ENCODE assay signal across 32 mouse cellular contexts in the genomic region with DNA sequence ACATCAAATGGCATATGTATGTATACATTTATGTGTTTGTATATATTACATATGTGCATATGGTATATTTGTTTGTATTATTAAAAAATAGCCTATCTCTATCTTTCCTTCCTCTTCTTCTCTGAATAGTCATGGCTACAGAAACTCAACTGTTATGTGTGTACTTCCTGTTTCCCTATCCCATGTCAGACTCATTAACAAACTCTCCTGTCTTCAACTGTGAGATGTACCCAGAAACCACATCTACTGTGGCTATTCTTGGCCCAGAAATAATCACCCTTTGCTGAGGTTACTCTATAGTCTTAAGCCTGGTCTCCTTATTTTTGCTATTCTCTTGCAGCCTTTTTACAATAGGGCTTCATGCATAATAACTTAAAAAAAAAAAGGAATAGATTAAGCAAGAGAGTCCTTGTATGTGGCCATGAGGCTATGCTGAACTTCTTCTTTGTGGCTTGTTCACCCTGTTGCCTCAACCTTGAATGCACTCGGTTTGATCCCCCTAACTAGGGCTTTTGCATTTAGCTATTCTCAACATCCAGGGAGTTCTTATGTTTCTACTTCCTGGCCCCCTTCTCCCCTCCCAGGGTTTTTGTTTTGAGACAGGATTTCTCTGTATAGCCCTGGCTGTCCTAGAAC. TPM values are rescaled to one million over a fixed set of nuclear protein-coding genes. Genes with fewer than 3 reads are reported as not detected.
DNase-seq lines count a peak whose midpoint lies in the region; ATAC-seq and TF ChIP-seq lines count a peak whose summit lies in the region.
"Had no signal": no experiment of that assay in that cellular context is flagged by ENCODE, and none has a peak within 500 bp of the region (broad histone marks: within the 10 kb centered on the region; RNA-seq: fewer than 3 reads in every experiment).

No protein-coding gene starts in this region.

- TF ChIP-seq EP300 in CH12.LX (IDR thresholded peaks at IDR 0.05; ENCODE audit: low read length): peak; percentile 65

- in situ Hi-C loops in CH12.LX (cut with MboI; ENCODE audit: low pct_ligation_motif_present, low pct_unique_long_range_greater_than_20kb, low sequenced_read_pairs): no loop called here

- TF ChIP-seq POLR2A in CH12.LX (IDR thresholded peaks at IDR 0.05; ENCODE audit: low read depth, low read length): no peak
- TF ChIP-seq POLR2A in bone marrow macrophage, adult 2 months (IDR thresholded peaks at IDR 0.05; ENCODE audit: borderline replicate concordance, low read depth, low read length): no peak

- H3K79me2 ChIP-seq in CH12.LX (replicated peaks; ENCODE audit: control insufficient read depth, extremely low read depth, insufficient read depth, poor library complexity, severe bottlenecking): no peaks in the 10 kb centered on the region
- H3K79me2 ChIP-seq in macrophage (ENCODE audit: inconsistent target): no peaks in the 10 kb centered on the region

- no peak for TF ChIP-seq CTCF in CH12.LX (conservative IDR thresholded peaks at IDR 0.05 in 1 of 2, IDR thresholded peaks at IDR 0.05 in 1 of 2; ENCODE audit: low read depth in 2 of 2, low read length in 2 of 2)
- TF ChIP-seq CTCF in bone marrow macrophage, adult 2 months (IDR thresholded peaks at IDR 0.05; ENCODE audit: low read depth, low read length): no peak

- 0% methylated on average over 1 of the region's 1 CpGs for WGBS in macrophage (ENCODE audit: missing documents)
- 76% methylated on average over 1 of the region's 1 CpGs for WGBS in heart, embryonic 12.5 days
- WGBS in forebrain, embryonic 10.5 days: 82% methylated on average over 1 of the region's 1 CpGs

- no peaks in the 10 kb centered on the region for H3K27me3 ChIP-seq in CH12.LX (replicated peaks)
- H3K27me3 ChIP-seq in splenic B cell, adult 2 months (ENCODE audit: control insufficient read depth, insufficient read depth, low read length, poor library complexity, severe bottlenecking): no peaks in the 10 kb centered on the region
- no peaks in the 10 kb centered on the region for H3K27me3 ChIP-seq in heart, embryonic 12.5 days (replicated peaks)
- H3K27me3 ChIP-seq in forebrain, embryonic 10.5 days (ENCODE audit: poor library complexity, severe bottlenecking): no peaks in the 10 kb centered on the region
- H3K27me3 ChIP-seq: embryonic facial prominence, embryonic 15.5 days; forebrain, embryonic 15.5 days; heart, embryonic 13.5 days; hindbrain, embryonic 13.5 days; neural tube, embryonic 15.5 days had no signal

- no peak overlapping the region for H3K27ac ChIP-seq in CH12.LX (ENCODE audit: insufficient read depth, low read depth)
- peak overlapping the region; percentile 80 for H3K27ac ChIP-seq in bone marrow macrophage, adult 2 months (ENCODE audit: insufficient read depth, low read depth, low read length)
- peak overlapping the region; percentile 46 for H3K27ac ChIP-seq in macrophage
- H3K27ac ChIP-seq in heart, embryonic 12.5 days (ENCODE audit: poor library complexity, severe bottlenecking): no peak overlapping the region
- H3K27ac ChIP-seq in forebrain, embryonic 10.5 days: no peak overlapping the region
- H3K27ac ChIP-seq: embryonic facial prominence, embryonic 15.5 days; forebrain, embryonic 15.5 days; heart, embryonic 13.5 days; hindbrain, embryonic 13.5 days; limb, embryonic 10.5 days; midbrain, embryonic 10.5 days; neural tube, embryonic 15.5 days had no signal

- no peaks in the 10 kb centered on the region for H3K9me3 ChIP-seq in CH12.LX (replicated peaks; ENCODE audit: low read length)
- no peaks in the 10 kb centered on the region for H3K9me3 ChIP-seq in heart, embryonic 12.5 days (replicated peaks)
- no peaks in the 10 kb centered on the region for H3K9me3 ChIP-seq in forebrain, embryonic 10.5 days
- H3K9me3 ChIP-seq: embryonic facial prominence, embryonic 15.5 days; forebrain, embryonic 15.5 days; heart, embryonic 13.5 days; hindbrain, embryonic 13.5 days; limb, embryonic 10.5 days; midbrain, embryonic 10.5 days; neural tube, embryonic 15.5 days had no signal

- H3K4me2 ChIP-seq in CH12.LX (ENCODE audit: insufficient read depth, low read depth, poor library complexity, severe bottlenecking): no peak overlapping the region
- H3K4me2 ChIP-seq in heart, embryonic 12.5 days: no peak overlapping the region
- H3K4me2 ChIP-seq: embryonic facial prominence, embryonic 15.5 days; forebrain, embryonic 15.5 days; heart, embryonic 13.5 days; hindbrain, embryonic 13.5 days; liver, embryonic 11.5 days; neural tube, embryonic 15.5 days had no signal

- H3K36me3 ChIP-seq in CH12.LX (replicated peaks in 1 of 2; ENCODE audit: control insufficient read depth in 1 of 2, insufficient read depth in 1 of 2, low read length in 1 of 2) (no peaks in the 10 kb centered on the region), macrophage (ENCODE audit: inconsistent target) (no peaks in the 10 kb centered on the region)
- H3K36me3 ChIP-seq in splenic B cell, adult 2 months (ENCODE audit: control insufficient read depth, insufficient read depth, low read length, poor library complexity, severe bottlenecking): no peaks in the 10 kb centered on the region
- H3K36me3 ChIP-seq in heart, embryonic 12.5 days: no peaks in the 10 kb centered on the region
- no peaks in the 10 kb centered on the region for H3K36me3 ChIP-seq in forebrain, embryonic 10.5 days (replicated peaks)
- H3K36me3 ChIP-seq: embryonic facial prominence, embryonic 15.5 days; forebrain, embryonic 15.5 days; heart, embryonic 13.5 days; hindbrain, embryonic 13.5 days; limb, embryonic 10.5 days; midbrain, embryonic 10.5 days; neural tube, embryonic 15.5 days had no signal

- no peak for ATAC-seq in heart, embryonic 12.5 days (ENCODE audit: insufficient number of reproducible peaks, low FRiP score)
- ATAC-seq: CD4-positive, CD25-positive, alpha-beta regulatory T cell, adult 4 months; forebrain, embryonic 15.5 days; midbrain, embryonic 16.5 days; Patski had no signal

- intact Hi-C loops in gastrocnemius, postnatal 36 days (cut with DNase I): no loop called here

- H3K4me1 ChIP-seq in CH12.LX (ENCODE audit: control insufficient read depth in 1 of 2, insufficient read depth in 2 of 2): peaks cover 8 to 32% of the 10 kb centered on the region in 2 experiments; a peak in 3 of 4 replicates
- peaks cover 30% of the 10 kb centered on the region for H3K4me1 ChIP-seq in bone marrow macrophage, adult 2 months (ENCODE audit: control insufficient read depth, insufficient read depth, low read length)
- no peaks in the 10 kb centered on the region for H3K4me1 ChIP-seq in heart, embryonic 12.5 days (replicated peaks)
- no peaks in the 10 kb centered on the region for H3K4me1 ChIP-seq in forebrain, embryonic 10.5 days
- H3K4me1 ChIP-seq: embryonic facial prominence, embryonic 15.5 days; forebrain, embryonic 15.5 days; heart, embryonic 13.5 days; hindbrain, embryonic 13.5 days; limb, embryonic 10.5 days; midbrain, embryonic 10.5 days; neural tube, embryonic 15.5 days had no signal

- H3K9ac ChIP-seq in CH12.LX (ENCODE audit: insufficient read depth, low read depth): no peak overlapping the region
- no peak overlapping the region for H3K9ac ChIP-seq in heart, embryonic 12.5 days
- H3K9ac ChIP-seq: embryonic facial prominence, embryonic 15.5 days; forebrain, embryonic 15.5 days; heart, embryonic 13.5 days; hindbrain, embryonic 13.5 days; neural tube, embryonic 15.5 days had no signal

- DNase-seq in CH12.LX (ENCODE audit: extremely low read depth): peak; percentile 53
- DNase-seq in splenic B cell, adult 2 months (ENCODE audit: low read depth, low spot score): peak; percentile 3
- DNase-seq in gastrocnemius, postnatal 36 days: no peak
- no peak for DNase-seq in forebrain, embryonic 10.5 days (ENCODE audit: extremely low spot score, low spot score)
- DNase-seq: adrenal gland, adult 2 months; cerebellum, adult 9-10 months; heart, adult 18-20 months; heart, postnatal 14 days; kidney, adult 8-10 months; kidney, postnatal 14 days; lung, adult 2 months had no signal

- no peak for TF ChIP-seq RAD21 in CH12.LX (IDR thresholded peaks at IDR 0.05; ENCODE audit: low read depth, low read length)

- dilution Hi-C loops in CH12.LX (cut with MboI; ENCODE audit: extremely low pct_ligation_motif_present, extremely low pct_unique_long_range_greater_than_20kb, low sequenced_read_pairs): no loop called here

- H3K4me3 ChIP-seq in CH12.LX (replicated peaks in 1 of 3; ENCODE audit: low read depth in 2 of 3, low read length in 2 of 3, poor library complexity in 1 of 3): no peak overlapping the region
- H3K4me3 ChIP-seq in bone marrow macrophage, adult 2 months (ENCODE audit: insufficient read depth, low read length): no peak overlapping the region
- H3K4me3 ChIP-seq in macrophage (ENCODE audit: inconsistent target): no peak overlapping the region
- no peak overlapping the region for H3K4me3 ChIP-seq in heart, embryonic 12.5 days
- no peak overlapping the region for H3K4me3 ChIP-seq in forebrain, embryonic 10.5 days
- H3K4me3 ChIP-seq: embryonic facial prominence, embryonic 15.5 days; forebrain, embryonic 15.5 days; heart, embryonic 13.5 days; hindbrain, embryonic 13.5 days; limb, embryonic 10.5 days; midbrain, embryonic 10.5 days; neural tube, embryonic 15.5 days had no signal

TF ChIP-seq in CH12.LX, 34 proteins besides CTCF, POLR2A, EP300 and RAD21 (continues in another document):
- TF ChIP-seq TCF12 (IDR thresholded peaks at IDR 0.05; ENCODE audit: low read depth, low read length) (no peak), SMC3 (IDR thresholded peaks at IDR 0.05; ENCODE audit: low read depth, low read length) (no peak), ELF1 (IDR thresholded peaks at IDR 0.05; ENCODE audit: low read depth, low read length) (peak; percentile 55), BHLHE40 (IDR thresholded peaks at IDR 0.05; ENCODE audit: low read depth, low read length) (no peak), NRF1 (IDR thresholded peaks at IDR 0.05; ENCODE audit: low read depth, low read length) (no peak), HCFC1 (IDR thresholded peaks at IDR 0.05; ENCODE audit: low read depth, low read length) (no peak), MAFK (IDR thresholded peaks at IDR 0.05; ENCODE audit: insufficient replicate concordance, low read length) (no peak), ETS1 (conservative IDR thresholded peaks at IDR 0.05; ENCODE audit: low read depth, low read length) (0 out of 2 replicates have a peak, but pooled peaks have one; percentile 18), ZKSCAN1 (IDR thresholded peaks at IDR 0.05; ENCODE audit: borderline replicate concordance, low read depth, low read length) (no peak)

RNA-seq across cellular contexts. Expression of a gene that starts 9.2 kb away (rescaled TPM):
- total RNA-seq in CH12.LX (2012; rRNA removed) (not detected in 2 replicates), CH12.LX (2014; rRNA removed) (not detected in 2 replicates)
- polyA plus RNA-seq in CH12.LX (2012; ENCODE audit: insufficient read length, low read depth) (not detected in 2 replicates), macrophage (2018) (not detected in 3 replicates)
- polyA plus RNA-seq in bone marrow macrophage, adult 2 months (2012; ENCODE audit: insufficient read depth, insufficient read length, missing spikeins): not detected in 2 replicates
- total RNA-seq in macrophage (2018; cell fraction: chromatin; rRNA removed): not detected
- not detected for total RNA-seq in macrophage (2018; cell fraction: cytosol; rRNA removed)
- total RNA-seq in macrophage (2018; cell fraction: nucleus; rRNA removed): not detected
- total RNA-seq in gastrocnemius, postnatal 36 days (2021): not detected
- polyA plus RNA-seq in heart, embryonic 12.5 days (2016; fragmentation: Nextera tagmentation; extraction: Ambion mirVana): not detected in 2 replicates
- polyA plus RNA-seq in forebrain, embryonic 10.5 days (2016; fragmentation: Nextera tagmentation; extraction: Ambion mirVana): not detected in 2 replicates
- total RNA-seq: adrenal gland, adult 2 months; adrenal gland, postnatal 4 days; ES-E14; gastrocnemius, adult 8-10 months; heart, adult 18-20 months; heart, postnatal 14 days; layer of hippocampus, adult 18-20 months; layer of hippocampus, postnatal 14 days had no signal
- polyA plus RNA-seq: adrenal gland, adult 2 months; CD4-positive, CD25-positive, alpha-beta regulatory T cell, adult 4 months; embryonic facial prominence, embryonic 15.5 days; forebrain, embryonic 15.5 days; heart, embryonic 13.5 days; hindbrain, embryonic 13.5 days; limb, embryonic 10.5 days; liver, embryonic 11.5 days; lung, adult 2 months; midbrain, embryonic 10.5 days; midbrain, embryonic 16.5 days; neural tube, embryonic 15.5 days; Patski; stomach, embryonic 16.5 days; thymus, postnatal 0 days had no signal

Comparison
In these comparisons a context has a peak if more than half of its experiments do, and no peak if none do; other contexts are left out.
1. DNase-seq: peak in CH12.LX (single experiment) and splenic B cell, adult 2 months (single experiment); none in gastrocnemius, postnatal 36 days (0 of 2) and forebrain, embryonic 10.5 days (single experiment).
2. H3K27ac ChIP-seq: peak in bone marrow macrophage, adult 2 months (single experiment) and macrophage (single experiment); none in CH12.LX (single experiment), heart, embryonic 12.5 days (single experiment) and forebrain, embryonic 10.5 days (single experiment).